Mouse (Mus musculus) CH12.LX (cell line): ENCODE measurements around the gene Foxq1.

ENCODE experiments used
- CHD2 ChIP-seq: IDR thresholded peaks from 2 replicates; pipeline ENCODE4 v1.6.1; 2011; ENCODE audit warnings: low read length, improper control_type of control experiment
- CTCF ChIP-seq, 2 experiments: IDR thresholded peaks in 1 of 2; conservative IDR thresholded peaks in 1 of 2; 2 replicates each; pipeline ENCODE4 v1.5.1; 2011 to 2012; ENCODE audit warnings: low read depth in 2 of 2, low read length in 2 of 2, improper control_type of control experiment in 1 of 2, inconsistent platforms in 1 of 2, mild to moderate bottlenecking in 1 of 2, moderate library complexity in 1 of 2
- EP300 ChIP-seq: IDR thresholded peaks from 2 replicates; pipeline ENCODE4 v1.6.1; 2011; ENCODE audit warnings: low read length, improper control_type of control experiment
- IRF4 ChIP-seq: IDR thresholded peaks from 2 replicates; pipeline ENCODE4 v1.6.1; 2014; ENCODE audit warnings: low read depth, mild to moderate bottlenecking, inconsistent platforms, low read length, improper control_type of control experiment
- MAFK ChIP-seq: IDR thresholded peaks from 2 replicates; pipeline ENCODE4 v1.6.1; 2011; ENCODE audit warnings: low read length, improper control_type of control experiment; ENCODE audit not compliant: insufficient replicate concordance
- MXI1 ChIP-seq: IDR thresholded peaks from 2 replicates; pipeline ENCODE4 v1.6.1; 2011; ENCODE audit warnings: mild to moderate bottlenecking, low read depth, low read length, improper control_type of control experiment
- MYC ChIP-seq: IDR thresholded peaks from 2 replicates; pipeline ENCODE4 v1.6.1; 2011; ENCODE audit warnings: low read depth, mild to moderate bottlenecking, improper control_type of control experiment, low read length
- NELFE ChIP-seq: IDR thresholded peaks from 2 replicates; pipeline ENCODE4 v1.6.1; 2011; ENCODE audit warnings: low read depth, low read length, improper control_type of control experiment
- POLR2A ChIP-seq: IDR thresholded peaks from 2 replicates; pipeline ENCODE4 v1.6.1; 2011; ENCODE audit warnings: low read depth, mild to moderate bottlenecking, improper control_type of control experiment, low read length
- POLR2AphosphoS2 ChIP-seq: IDR thresholded peaks from 2 replicates; pipeline ENCODE4 v1.6.1; 2011; ENCODE audit warnings: low read depth, low read length, improper control_type of control experiment
- RCOR1 ChIP-seq: conservative IDR thresholded peaks from 2 replicates; pipeline ENCODE4 v1.6.1; 2012; ENCODE audit warnings: low read depth, mild to moderate bottlenecking, inconsistent platforms, low read length, improper control_type of control experiment
- TCF12 ChIP-seq: IDR thresholded peaks from 2 replicates; pipeline ENCODE4 v1.6.1; 2014; ENCODE audit warnings: low read depth, mild to moderate bottlenecking, inconsistent platforms, low read length, improper control_type of control experiment
- UBTF ChIP-seq: IDR thresholded peaks from 2 replicates; pipeline ENCODE4 v1.6.1; 2012; ENCODE audit warnings: low read depth, mild to moderate bottlenecking, inconsistent platforms, low read length, improper control_type of control experiment, moderate library complexity
- ZKSCAN1 ChIP-seq: IDR thresholded peaks from 2 replicates; pipeline ENCODE4 v1.6.1; 2012; ENCODE audit warnings: low read depth, inconsistent platforms, low read length, improper control_type of control experiment, borderline replicate concordance

GRCm38 (mm10) chr13:31567617-31568294 lies 11.8 kb downstream of the Foxq1 start:
- no peak for TF ChIP-seq ZKSCAN1
- TF ChIP-seq NELFE, result no peak
- TF ChIP-seq MYC, result no peak
- TF ChIP-seq POLR2A, result no peak
- TF ChIP-seq CHD2, result no peak
- TF ChIP-seq TCF12, result no peak
- TF ChIP-seq CTCF (conservative IDR thresholded peaks at IDR 0.05 in 1 of 2, IDR thresholded peaks at IDR 0.05 in 1 of 2; ENCODE audit: low read depth in 2 of 2, low read length in 2 of 2), result no peak
- TF ChIP-seq MXI1, result no peak
- no peak for TF ChIP-seq POLR2AphosphoS2
- TF ChIP-seq EP300, result no peak
- no peak for TF ChIP-seq RCOR1
- no peak for TF ChIP-seq IRF4
- TF ChIP-seq MAFK, result no peak
- no peak for TF ChIP-seq UBTF
